In genomic region chr1:150099790-150100333, GRCm38 (mm10) we compare ENCODE assay signal across 8 mouse cellular contexts. TPM values are rescaled to one million over a fixed set of nuclear protein-coding genes. Genes with fewer than 3 reads are reported as not detected.
DNase-seq lines count a peak whose midpoint lies in the region; ATAC-seq lines count a peak whose summit lies in the region.

Gene Ptgs2, plus strand, starts transcription at chr1:150100031.

- ATAC-seq in embryonic facial prominence, embryonic 11.5 days (replicated peaks; ENCODE audit: insufficient number of reproducible peaks, low FRiP score, low TSS enrichment, low read depth), result peak; percentile 84
- peak; percentile 96 for ATAC-seq in kidney, embryonic 15.5 days (replicated peaks; ENCODE audit: low FRiP score)
- peak; percentile 40 for ATAC-seq in liver, embryonic 12.5 days
- peak; percentile 83 for ATAC-seq in stomach, embryonic 16.5 days (ENCODE audit: insufficient read depth, low FRiP score)

- H3K4me2 ChIP-seq in embryonic facial prominence, embryonic 11.5 days (ENCODE audit: low read depth, low read length), result peak within 1 kb of the TSS; percentile 89
- peak within 1 kb of the TSS; percentile 91 for H3K4me2 ChIP-seq in kidney, embryonic 15.5 days
- peak within 1 kb of the TSS; percentile 68 for H3K4me2 ChIP-seq in liver, embryonic 12.5 days
- peak within 1 kb of the TSS; percentile 93 for H3K4me2 ChIP-seq in stomach, embryonic 16.5 days (ENCODE audit: low read depth, low read length)

- peak; percentile 41 to 77 for DNase-seq in adrenal gland, adult (ENCODE audit: inconsistent age in 2 of 2, low spot score in 1 of 2)
- DNase-seq in adrenal gland, postnatal 4 days (ENCODE audit: low spot score in 2 of 2), result no peak
- peak; percentile 73 for DNase-seq in embryonic facial prominence, embryonic 11.5 days (ENCODE audit: low spot score)
- DNase-seq in heart, adult 9 months (ENCODE audit: low spot score in 2 of 2), result peak; percentile 53 to 58
- peak; percentile 13 to 33 for DNase-seq in monocyte, adult 2 months (ENCODE audit: low read depth in 1 of 2, low spot score in 2 of 2)

- H3K4me1 ChIP-seq in embryonic facial prominence, embryonic 11.5 days (ENCODE audit: control insufficient read depth, insufficient read depth, low read length), result no peaks in the 10 kb centered on the region
- peaks cover 8% of the 10 kb centered on the region for H3K4me1 ChIP-seq in kidney, embryonic 15.5 days
- H3K4me1 ChIP-seq in liver, embryonic 12.5 days, result no peaks in the 10 kb centered on the region
- H3K4me1 ChIP-seq in stomach, embryonic 16.5 days (ENCODE audit: control insufficient read depth, insufficient read depth, low read length), result peaks cover 3% of the 10 kb centered on the region; the same call in 1 of the 2 replicates

- no peaks in the 10 kb centered on the region; the same call in 1 of the 2 replicates for H3K27me3 ChIP-seq in embryonic facial prominence, embryonic 11.5 days (ENCODE audit: control insufficient read depth, insufficient read depth, low read length)
- peaks cover 3% of the 10 kb centered on the region; the same call in 1 of the 2 replicates for H3K27me3 ChIP-seq in kidney, embryonic 15.5 days
- peaks cover 10% of the 10 kb centered on the region for H3K27me3 ChIP-seq in liver, embryonic 12.5 days (replicated peaks)
- no peaks in the 10 kb centered on the region for H3K27me3 ChIP-seq in stomach, embryonic 16.5 days (ENCODE audit: control insufficient read depth, insufficient read depth, low read length)

- H3K27ac ChIP-seq in embryonic facial prominence, embryonic 11.5 days (replicated peaks; ENCODE audit: low read depth, low read length), result no peak within 1 kb of the TSS
- no peak within 1 kb of the TSS for H3K27ac ChIP-seq in kidney, embryonic 15.5 days
- H3K27ac ChIP-seq in liver, embryonic 12.5 days, result no peak within 1 kb of the TSS
- H3K27ac ChIP-seq in stomach, embryonic 16.5 days (ENCODE audit: low read length), result no peak within 1 kb of the TSS

- no peaks in the 10 kb centered on the region for H3K9me3 ChIP-seq in embryonic facial prominence, embryonic 11.5 days (replicated peaks; ENCODE audit: control insufficient read depth, low read length)
- no peaks in the 10 kb centered on the region for H3K9me3 ChIP-seq in kidney, embryonic 15.5 days (replicated peaks)
- no peaks in the 10 kb centered on the region for H3K9me3 ChIP-seq in liver, embryonic 12.5 days (replicated peaks)
- H3K9me3 ChIP-seq in stomach, embryonic 16.5 days (replicated peaks; ENCODE audit: control insufficient read depth, low read length), result no peaks in the 10 kb centered on the region

- under 1% methylated on average over 26 of the region's 26 CpGs for WGBS in embryonic facial prominence, embryonic 11.5 days
- under 1% methylated on average over 26 of the region's 26 CpGs for WGBS in kidney, embryonic 15.5 days
- 2% methylated on average over 26 of the region's 26 CpGs for WGBS in liver, embryonic 12.5 days (ENCODE audit: insufficient replicate concordance)
- WGBS in stomach, embryonic 16.5 days, result under 1% methylated on average over 26 of the region's 26 CpGs

- no peaks in the 10 kb centered on the region for H3K36me3 ChIP-seq in embryonic facial prominence, embryonic 11.5 days (replicated peaks; ENCODE audit: control insufficient read depth, insufficient read depth, low read depth, low read length)
- no peaks in the 10 kb centered on the region for H3K36me3 ChIP-seq in kidney, embryonic 15.5 days
- no peaks in the 10 kb centered on the region for H3K36me3 ChIP-seq in liver, embryonic 12.5 days
- H3K36me3 ChIP-seq in stomach, embryonic 16.5 days (ENCODE audit: control insufficient read depth, insufficient read depth, low read length), result no peaks in the 10 kb centered on the region

- peak within 1 kb of the TSS; percentile 57 for H3K9ac ChIP-seq in embryonic facial prominence, embryonic 11.5 days (replicated peaks; ENCODE audit: low read length)
- H3K9ac ChIP-seq in kidney, embryonic 15.5 days, result peak within 1 kb of the TSS; percentile 55
- no peak within 1 kb of the TSS for H3K9ac ChIP-seq in liver, embryonic 12.5 days
- H3K9ac ChIP-seq in stomach, embryonic 16.5 days (ENCODE audit: low read length), result peak within 1 kb of the TSS; percentile 72

- H3K4me3 ChIP-seq in embryonic facial prominence, embryonic 11.5 days (ENCODE audit: low read depth, low read length), result peak within 1 kb of the TSS; percentile 39
- peak within 1 kb of the TSS; percentile 50 for H3K4me3 ChIP-seq in kidney, embryonic 15.5 days (replicated peaks)
- peak within 1 kb of the TSS; percentile 41 for H3K4me3 ChIP-seq in liver, embryonic 12.5 days
- peak within 1 kb of the TSS; percentile 53 for H3K4me3 ChIP-seq in stomach, embryonic 16.5 days (replicated peaks; ENCODE audit: low read length)

RNA-seq across cellular contexts. Expression of gene Ptgs2, which starts in this region (rescaled TPM):
- under 1 TPM; 0.31 to 0.45 TPM for total RNA-seq in adrenal gland, postnatal 4 days (2021)
- 0.29 and 0.43 TPM in 2 replicates for polyA plus RNA-seq in embryonic facial prominence, embryonic 11.5 days (2014; fragmentation: Nextera tagmentation; extraction: Ambion mirVana)
- polyA plus RNA-seq in kidney, embryonic 15.5 days (2015; fragmentation: Nextera tagmentation; extraction: Ambion mirVana), result 1.2 and 1.6 TPM in 2 replicates
- polyA plus RNA-seq in liver, embryonic 12.5 days (2016; fragmentation: Nextera tagmentation; extraction: Ambion mirVana), result 0.06 and 0.15 TPM in 2 replicates
- polyA plus RNA-seq in stomach, embryonic 16.5 days (2015; fragmentation: Nextera tagmentation; extraction: Ambion mirVana), result 0.30 and 0.46 TPM in 2 replicates

Comparison
In these comparisons a context has a peak if more than half of its experiments do, and no peak if none do; other contexts are left out.
1. DNase-seq: peak in adrenal gland, adult (2 of 2), heart, adult 9 months (2 of 2) and monocyte, adult 2 months (2 of 2); none in adrenal gland, postnatal 4 days (0 of 2).
2. Peak in DNase-seq, ATAC-seq, H3K4me3 ChIP-seq, H3K9ac ChIP-seq and H3K4me2 ChIP-seq in embryonic facial prominence, embryonic 11.5 days; RNA of the gene not detected or under 1 TPM.
3. Peak in ATAC-seq, H3K4me3 ChIP-seq and H3K4me2 ChIP-seq in liver, embryonic 12.5 days; RNA of the gene not detected or under 1 TPM.
4. Peak in ATAC-seq, H3K4me3 ChIP-seq, H3K9ac ChIP-seq and H3K4me2 ChIP-seq in stomach, embryonic 16.5 days; RNA of the gene not detected or under 1 TPM.
5. ATAC-seq: peak in every context shown above with its lines; median percentile 96 in kidney, embryonic 15.5 days; 84 in embryonic facial prominence, embryonic 11.5 days; 83 in stomach, embryonic 16.5 days; 40 in liver, embryonic 12.5 days.
6. Peak in every context shown above with its lines, with median percentiles within 50 percentile points of each other: H3K4me2 ChIP-seq and H3K4me3 ChIP-seq.